Mouse (Mus musculus) forebrain, embryonic 12.5 days (tissue): ENCODE measurements around the gene 5730596B20Rik. TPM values are rescaled to one million over a fixed set of nuclear protein-coding genes. Genes with fewer than 3 reads are reported as not detected.

Source experiments
- ATAC-seq: fragments of 200-750 bp; cut with Nextera tagmentation; 2 replicates; pipeline ENCODE4 v1.8.0; 2017; ENCODE audit warnings: moderate TSS enrichment; ENCODE audit not compliant: low FRiP score
- H3K27ac ChIP-seq: fragments of 300-500 bp; sonication (generic); 2 replicates; pipeline ENCODE4 v1.5.1; 2016; ENCODE audit warnings: mild to moderate bottlenecking
- H3K27me3 ChIP-seq: fragments of 300-500 bp; sonication (generic); 2 replicates; pipeline ENCODE4 v1.6.1; 2016; ENCODE audit warnings: mild to moderate bottlenecking
- H3K36me3 ChIP-seq: fragments of 300-500 bp; sonication (generic); replicated peaks from 2 replicates; pipeline ENCODE4 v1.6.1; 2016; ENCODE audit warnings: mild to moderate bottlenecking
- H3K4me1 ChIP-seq: fragments of 300-500 bp; sonication (generic); 2 replicates; pipeline ENCODE4 v1.6.1; 2016
- H3K4me2 ChIP-seq: fragments of 300-500 bp; sonication (generic); 2 replicates; pipeline ENCODE4 v1.6.1; 2016; ENCODE audit warnings: mild to moderate bottlenecking, moderate library complexity
- H3K4me3 ChIP-seq: fragments of 300-500 bp; sonication (generic); replicated peaks from 2 replicates; pipeline ENCODE4 v1.5.1; 2016; ENCODE audit warnings: mild to moderate bottlenecking
- H3K9ac ChIP-seq: fragments of 300-500 bp; sonication (generic); 2 replicates; pipeline ENCODE4 v1.6.1; 2016; ENCODE audit warnings: mild to moderate bottlenecking
- H3K9me3 ChIP-seq: fragments of 300-500 bp; sonication (generic); 2 replicates; pipeline ENCODE4 v1.6.1; 2016
- WGBS: fragments of 180-500 bp; shearing (Covaris S2); methylation state at CpG from one replicate; pipeline ENCODE4 v1.1.7; 2016; 5-methylcytosine and 5-hydroxymethylcytosine counted together
- polyA plus RNA-seq: library from polyadenylated mRNA; unstranded; fragments of >200 nt; fragmentation: Nextera tagmentation; extraction: Ambion mirVana; gene quantifications from 2 replicates; pipeline ENCODE4 v1.2.1, GENCODE M21; 2016

5730596B20Rik gene
- polyA plus RNA-seq, 1 experiment from 2014 or later = not detected

- under 1% methylated on average over 25 of the region's 25 CpGs for WGBS
- no peaks in the 10 kb centered on the region for H3K9me3 ChIP-seq
- H3K9ac ChIP-seq = no peak within 1 kb of the TSS
- H3K4me3 ChIP-seq = no peak within 1 kb of the TSS
- H3K27ac ChIP-seq = no peak within 1 kb of the TSS
- no peaks in the 10 kb centered on the region for H3K36me3 ChIP-seq
- H3K4me2 ChIP-seq = no peak within 1 kb of the TSS
- H3K27me3 ChIP-seq = peaks cover 94% of the 10 kb centered on the region
- ATAC-seq = no peak
- no peaks in the 10 kb centered on the region; the same call in 1 of the 2 replicates for H3K4me1 ChIP-seq
These were observed 12.5 kb upstream of the 5730596B20Rik start, which contains the start of gene Hoxa2 for GRCm38 (mm10) chr6:52164626-52165440. TSS of gene Hoxa2 (minus strand) at chr6:52164831.

- Histone ChIP-seq H3K4me3 (no peak overlapping the region), H3K36me3 (no peaks in the 10 kb centered on the region), H3K9me3 (no peaks in the 10 kb centered on the region), H3K4me2 (no peak overlapping the region), H3K27me3 (peaks cover 94% of the 10 kb centered on the region), H3K4me1 (no peaks in the 10 kb centered on the region; the same call in 1 of the 2 replicates), H3K9ac (no peak overlapping the region), H3K27ac (no peak overlapping the region)
- no peak for ATAC-seq
- under 1% methylated on average over 28 of the region's 28 CpGs for WGBS
These were observed 11.6 kb upstream of the 5730596B20Rik start for GRCm38 (mm10) chr6:52165441-52166370.

GRCm38 (mm10) chr6:52166431-52167077 lies 10.7 kb upstream of the 5730596B20Rik start:
- ATAC-seq = no peak
- Histone ChIP-seq H3K4me2 (no peak overlapping the region), H3K9ac (no peak overlapping the region)

GRCm38 (mm10) chr6:52167176-52167575 lies 10.1 kb upstream of the 5730596B20Rik start:
- 18% methylated on average over 1 of the region's 1 CpGs for WGBS

More at GRCm38 (mm10) chr6:52166431-52167077, 10.7 kb upstream of the 5730596B20Rik start:
- Histone ChIP-seq H3K4me1 (no peaks in the 10 kb centered on the region; the same call in 1 of the 2 replicates), H3K27me3 (peaks cover 95% of the 10 kb centered on the region), H3K36me3 (no peaks in the 10 kb centered on the region), H3K27ac (no peak overlapping the region), H3K4me3 (no peak overlapping the region), H3K9me3 (no peaks in the 10 kb centered on the region)
- 1% methylated on average over 4 of the region's 4 CpGs for WGBS

GRCm38 (mm10) chr6:52167736-52168161 lies 9.5 kb upstream of the 5730596B20Rik start:
- H3K4me3 ChIP-seq = no peak overlapping the region
- no peak overlapping the region for H3K4me2 ChIP-seq
- peaks cover 97% of the 10 kb centered on the region for H3K27me3 ChIP-seq
- ATAC-seq = no peak
- WGBS = 1% methylated on average over 14 of the region's 14 CpGs
- H3K9me3 ChIP-seq = no peaks in the 10 kb centered on the region
- no peaks in the 10 kb centered on the region for H3K36me3 ChIP-seq
- H3K4me1 ChIP-seq = peaks cover 6% of the 10 kb centered on the region; the same call in 1 of the 2 replicates
- H3K9ac ChIP-seq = no peak overlapping the region
- H3K27ac ChIP-seq = no peak overlapping the region

More at GRCm38 (mm10) chr6:52167176-52167575, 10.1 kb upstream of the 5730596B20Rik start:
- H3K4me2 ChIP-seq = no peak overlapping the region
- no peaks in the 10 kb centered on the region for H3K9me3 ChIP-seq
- H3K36me3 ChIP-seq = no peaks in the 10 kb centered on the region
- no peak overlapping the region for H3K9ac ChIP-seq
- peaks cover 95% of the 10 kb centered on the region for H3K27me3 ChIP-seq
- H3K4me1 ChIP-seq = peaks cover under 1% of the 10 kb centered on the region; the same call in 1 of the 2 replicates
- H3K4me3 ChIP-seq = no peak overlapping the region
- no peak for ATAC-seq
- no peak overlapping the region for H3K27ac ChIP-seq

GRCm38 (mm10) chr6:52168191-52169055 lies 8.9 kb upstream of the 5730596B20Rik start:
- H3K27ac ChIP-seq = no peak overlapping the region
- no peak overlapping the region for H3K4me2 ChIP-seq
- H3K9ac ChIP-seq = no peak overlapping the region

GRCm38 (mm10) chr6:52169499-52170165 lies 7.7 kb upstream of the 5730596B20Rik start:
- no peak for ATAC-seq
- no peaks in the 10 kb centered on the region for H3K36me3 ChIP-seq
- no peak overlapping the region for H3K4me2 ChIP-seq
- H3K4me3 ChIP-seq = no peak overlapping the region
- WGBS = 3% methylated on average over 16 of the region's 16 CpGs
- H3K27me3 ChIP-seq = peaks cover 94% of the 10 kb centered on the region
- H3K27ac ChIP-seq = no peak overlapping the region
- H3K9me3 ChIP-seq = no peaks in the 10 kb centered on the region
- H3K4me1 ChIP-seq = peaks cover 6% of the 10 kb centered on the region; the same call in 1 of the 2 replicates
- H3K9ac ChIP-seq = no peak overlapping the region

More at GRCm38 (mm10) chr6:52168191-52169055, 8.9 kb upstream of the 5730596B20Rik start:
- H3K9me3 ChIP-seq = no peaks in the 10 kb centered on the region
- peaks cover 6% of the 10 kb centered on the region; the same call in 1 of the 2 replicates for H3K4me1 ChIP-seq
- no peaks in the 10 kb centered on the region for H3K36me3 ChIP-seq
- no peak overlapping the region for H3K4me3 ChIP-seq
- H3K27me3 ChIP-seq = peaks cover 97% of the 10 kb centered on the region
- no peak for ATAC-seq
- WGBS = under 1% methylated on average over 42 of the region's 42 CpGs

- H3K27me3 ChIP-seq = peaks cover 94% of the 10 kb centered on the region
These were observed 7.0 kb upstream of the 5730596B20Rik start for GRCm38 (mm10) chr6:52170166-52170897.

GRCm38 (mm10) chr6:52170898-52171223 lies 6.4 kb upstream of the 5730596B20Rik start:
- WGBS = 4% methylated on average over 5 of the region's 5 CpGs
- Histone ChIP-seq H3K27ac (no peak overlapping the region), H3K27me3 (peaks cover 94% of the 10 kb centered on the region), H3K9ac (no peak overlapping the region), H3K36me3 (no peaks in the 10 kb centered on the region), H3K9me3 (no peaks in the 10 kb centered on the region), H3K4me2 (no peak overlapping the region), H3K4me3 (no peak overlapping the region), H3K4me1 (peaks cover 11% of the 10 kb centered on the region)
- ATAC-seq = no peak

More at GRCm38 (mm10) chr6:52170166-52170897, 7.0 kb upstream of the 5730596B20Rik start:
- no peaks in the 10 kb centered on the region for H3K36me3 ChIP-seq
- peaks cover 6% of the 10 kb centered on the region; the same call in 1 of the 2 replicates for H3K4me1 ChIP-seq
- H3K27ac ChIP-seq = no peak overlapping the region
- no peaks in the 10 kb centered on the region for H3K9me3 ChIP-seq
- no peak overlapping the region for H3K9ac ChIP-seq
- H3K4me2 ChIP-seq = no peak overlapping the region
- H3K4me3 ChIP-seq = no peak overlapping the region
- under 1% methylated on average over 40 of the region's 40 CpGs for WGBS
- no peak for ATAC-seq

- H3K27ac ChIP-seq = no peak overlapping the region
- 3% methylated on average over 4 of the region's 4 CpGs for WGBS
- peaks cover 13% of the 10 kb centered on the region for H3K4me1 ChIP-seq
- no peak for ATAC-seq
- no peaks in the 10 kb centered on the region for H3K36me3 ChIP-seq
- no peaks in the 10 kb centered on the region for H3K9me3 ChIP-seq
- H3K4me2 ChIP-seq = no peak overlapping the region
- peaks cover 94% of the 10 kb centered on the region for H3K27me3 ChIP-seq
- H3K9ac ChIP-seq = no peak overlapping the region
- H3K4me3 ChIP-seq = no peak overlapping the region
These were observed 6.0 kb upstream of the 5730596B20Rik start for GRCm38 (mm10) chr6:52171331-52171730.
